Mouse (Mus musculus) heart, embryonic 10.5 days (tissue): ENCODE measurements around the gene Rbms3. TPM values are rescaled to one million over a fixed set of nuclear protein-coding genes. Genes with fewer than 3 reads are reported as not detected.
A peak's percentile ranks its signal among the peaks of the same experiment; 100 is the strongest.

Experiments used
- DNase-seq: peaks from one replicate; pipeline ENCODE4 v3.0.0-alpha.2; 2017; ENCODE audit warnings: low spot score
- H3K27ac ChIP-seq: fragments of 300-500 bp; sonication (generic); 2 replicates; pipeline ENCODE4 v1.5.1; 2016; ENCODE audit warnings: mild to moderate bottlenecking
- H3K27me3 ChIP-seq: fragments of 300-500 bp; sonication (generic); 2 replicates; pipeline ENCODE4 v1.6.1; 2016; ENCODE audit warnings: mild to moderate bottlenecking; ENCODE audit not compliant: poor library complexity, insufficient read depth, severe bottlenecking
- H3K36me3 ChIP-seq: fragments of 300-500 bp; sonication (generic); 2 replicates; pipeline ENCODE4 v1.6.1; 2016; ENCODE audit warnings: mild to moderate bottlenecking, moderate library complexity
- H3K4me1 ChIP-seq: fragments of 300-500 bp; sonication (generic); 2 replicates; pipeline ENCODE4 v1.6.1; 2016; ENCODE audit warnings: mild to moderate bottlenecking
- H3K4me3 ChIP-seq: fragments of 300-500 bp; sonication (generic); 2 replicates; pipeline ENCODE4 v1.5.1; 2016; ENCODE audit warnings: mild to moderate bottlenecking, moderate library complexity
- H3K9me3 ChIP-seq: fragments of 300-500 bp; sonication (generic); 2 replicates; pipeline ENCODE4 v1.6.1; 2016; ENCODE audit warnings: mild to moderate bottlenecking, moderate library complexity
- WGBS: fragments of 180-500 bp; shearing (Covaris S2); methylation state at CpG from one replicate; pipeline ENCODE4 v1.1.7; 2016; 5-methylcytosine and 5-hydroxymethylcytosine counted together
- polyA plus RNA-seq: library from polyadenylated mRNA; unstranded; fragments of >200 nt; fragmentation: Nextera tagmentation; extraction: Ambion mirVana; gene quantifications from 2 replicates; pipeline ENCODE4 v1.2.1, GENCODE M21; 2016

Rbms3 gene
- polyA plus RNA-seq, 1 experiment from 2014 or later: 37.5 TPM

- Histone ChIP-seq H3K27ac (no peak overlapping the region), H3K4me3 (no peak overlapping the region), H3K9me3 (no peaks in the 10 kb centered on the region), H3K36me3 (no peaks in the 10 kb centered on the region), H3K27me3 (no peaks in the 10 kb centered on the region), H3K4me1 (peaks cover 28% of the 10 kb centered on the region)
- WGBS: 77% methylated on average over 6 of the region's 6 CpGs
- peak; percentile 70 for DNase-seq
These were observed 607.6 kb downstream of the Rbms3 start for GRCm38 (mm10) chr9:117022086-117022485.

DNA sequence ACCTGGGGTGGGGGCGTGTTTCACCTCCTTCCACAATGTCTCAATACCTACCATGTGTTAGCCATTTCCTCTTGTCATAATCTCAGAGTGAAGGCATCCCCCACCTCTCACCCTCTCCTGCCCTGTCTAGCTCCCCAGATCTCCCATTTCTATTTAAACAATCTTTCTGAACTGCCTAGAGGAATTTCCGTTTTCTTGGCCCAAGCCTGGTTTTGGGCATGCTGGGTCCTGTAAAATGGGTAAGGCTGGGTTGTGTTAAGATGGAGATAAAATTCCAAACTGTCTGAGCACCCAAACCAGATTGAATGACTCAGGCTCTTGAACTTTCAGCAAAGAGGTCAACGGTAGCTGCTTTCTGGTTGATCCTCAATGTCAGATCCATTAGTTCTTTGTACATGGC, 608.2 kb downstream of the Rbms3 start:
- WGBS: 56% methylated on average over 3 of the region's 3 CpGs
- H3K27me3 ChIP-seq: no peaks in the 10 kb centered on the region
- DNase-seq: peak; percentile 61
- peaks cover 28% of the 10 kb centered on the region for H3K4me1 ChIP-seq
- H3K27ac ChIP-seq: no peak overlapping the region
- H3K36me3 ChIP-seq: no peaks in the 10 kb centered on the region
- H3K4me3 ChIP-seq: no peak overlapping the region
- no peaks in the 10 kb centered on the region for H3K9me3 ChIP-seq

DNA sequence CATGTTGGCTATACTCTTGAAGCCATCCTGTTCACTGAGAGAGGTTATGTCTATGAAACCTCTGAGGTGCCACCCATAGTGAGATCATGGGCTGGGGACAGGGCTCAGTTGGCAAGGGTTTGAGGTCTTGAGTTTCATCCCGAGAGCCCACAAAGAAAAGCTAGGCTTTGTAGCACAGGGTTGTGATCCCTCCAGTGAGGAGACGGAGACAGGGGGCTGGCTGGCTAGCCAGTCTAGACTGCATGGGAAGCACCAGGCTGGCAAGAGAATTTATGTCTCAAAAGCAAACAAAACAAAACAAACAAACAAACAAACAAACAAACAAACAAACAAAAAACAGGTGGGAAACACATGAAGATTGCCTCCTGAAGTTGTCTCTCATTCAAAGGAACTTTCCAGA, 609.5 kb downstream of the Rbms3 start:
- peaks cover 28% of the 10 kb centered on the region for H3K4me1 ChIP-seq
- WGBS: 95% methylated on average over 2 of the region's 2 CpGs
- H3K4me3 ChIP-seq: no peak overlapping the region
- peak; percentile 61 for DNase-seq
- no peaks in the 10 kb centered on the region for H3K27me3 ChIP-seq
- H3K36me3 ChIP-seq: no peaks in the 10 kb centered on the region
- no peak overlapping the region for H3K27ac ChIP-seq
- no peaks in the 10 kb centered on the region for H3K9me3 ChIP-seq

- H3K4me3 ChIP-seq: no peak overlapping the region
- no peaks in the 10 kb centered on the region for H3K36me3 ChIP-seq
- 40% methylated on average over 2 of the region's 2 CpGs for WGBS
- no peaks in the 10 kb centered on the region for H3K27me3 ChIP-seq
- peaks cover 28% of the 10 kb centered on the region for H3K4me1 ChIP-seq
- H3K9me3 ChIP-seq: no peaks in the 10 kb centered on the region
- peak overlapping the region; percentile 24; the same call in 1 of the 2 replicates for H3K27ac ChIP-seq
- peak; percentile 66 for DNase-seq
These were observed 611.0 kb downstream of the Rbms3 start for GRCm38 (mm10) chr9:117018741-117019163.

GRCm38 (mm10) chr9:117018301-117018700, 611.4 kb downstream of the Rbms3 start:
- H3K27me3 ChIP-seq: no peaks in the 10 kb centered on the region
- H3K4me3 ChIP-seq: no peak overlapping the region
- WGBS: 53% methylated on average over 12 of the region's 12 CpGs
- DNase-seq: peak; percentile 17
- H3K36me3 ChIP-seq: no peaks in the 10 kb centered on the region
- H3K9me3 ChIP-seq: no peaks in the 10 kb centered on the region
- peaks cover 28% of the 10 kb centered on the region for H3K4me1 ChIP-seq
- peak overlapping the region; percentile 24; the same call in 1 of the 2 replicates for H3K27ac ChIP-seq

- no peaks in the 10 kb centered on the region for H3K9me3 ChIP-seq
- WGBS: 77% methylated on average over 9 of the region's 9 CpGs
- no peaks in the 10 kb centered on the region for H3K27me3 ChIP-seq
- no peak overlapping the region for H3K27ac ChIP-seq
- H3K4me3 ChIP-seq: no peak overlapping the region
- peak; percentile 33 for DNase-seq
- H3K36me3 ChIP-seq: no peaks in the 10 kb centered on the region
- H3K4me1 ChIP-seq: peaks cover 19% of the 10 kb centered on the region
These were observed 613.0 kb downstream of the Rbms3 start for GRCm38 (mm10) chr9:117016605-117017319.

GRCm38 (mm10) chr9:117013386-117013785, 616.3 kb downstream of the Rbms3 start:
- 89% methylated on average over 3 of the region's 3 CpGs for WGBS
- Histone ChIP-seq H3K27ac (no peak overlapping the region), H3K4me1 (peaks cover 5% of the 10 kb centered on the region), H3K36me3 (no peaks in the 10 kb centered on the region), H3K9me3 (no peaks in the 10 kb centered on the region), H3K4me3 (no peak overlapping the region), H3K27me3 (no peaks in the 10 kb centered on the region)
- DNase-seq: peak; percentile 45

- no peaks in the 10 kb centered on the region for H3K4me1 ChIP-seq
- no peak overlapping the region for H3K27ac ChIP-seq
- peak; percentile 53 for DNase-seq
- no peak overlapping the region for H3K4me3 ChIP-seq
- no peaks in the 10 kb centered on the region for H3K27me3 ChIP-seq
- 86% methylated on average over 3 of the region's 3 CpGs for WGBS
- H3K9me3 ChIP-seq: no peaks in the 10 kb centered on the region
- no peaks in the 10 kb centered on the region for H3K36me3 ChIP-seq
These were observed 618.9 kb downstream of the Rbms3 start for GRCm38 (mm10) chr9:117010801-117011200.

- Histone ChIP-seq H3K27ac (no peak overlapping the region), H3K4me1 (no peaks in the 10 kb centered on the region), H3K4me3 (no peak overlapping the region), H3K9me3 (no peaks in the 10 kb centered on the region), H3K27me3 (no peaks in the 10 kb centered on the region), H3K36me3 (no peaks in the 10 kb centered on the region)
- DNase-seq: peak; percentile 20
- WGBS: 58% methylated on average over 1 of the region's 1 CpGs
These were observed 621.5 kb downstream of the Rbms3 start for GRCm38 (mm10) chr9:117008194-117008593.

GRCm38 (mm10) chr9:117002083-117002482, 627.6 kb downstream of the Rbms3 start:
- WGBS: 88% methylated on average over 2 of the region's 2 CpGs

GRCm38 (mm10) chr9:116999186-116999585, 630.5 kb downstream of the Rbms3 start:
- Histone ChIP-seq H3K4me1 (no peaks in the 10 kb centered on the region), H3K27ac (no peak overlapping the region), H3K9me3 (no peaks in the 10 kb centered on the region), H3K36me3 (no peaks in the 10 kb centered on the region), H3K27me3 (no peaks in the 10 kb centered on the region), H3K4me3 (no peak overlapping the region)
- 70% methylated on average over 6 of the region's 6 CpGs for WGBS
- peak; percentile 33 for DNase-seq

More at GRCm38 (mm10) chr9:117002083-117002482, 627.6 kb downstream of the Rbms3 start:
- H3K4me3 ChIP-seq: no peak overlapping the region
- no peaks in the 10 kb centered on the region for H3K27me3 ChIP-seq
- no peaks in the 10 kb centered on the region for H3K36me3 ChIP-seq
- DNase-seq: no peak
- H3K27ac ChIP-seq: no peak overlapping the region
- H3K4me1 ChIP-seq: no peaks in the 10 kb centered on the region
- H3K9me3 ChIP-seq: no peaks in the 10 kb centered on the region

DNA sequence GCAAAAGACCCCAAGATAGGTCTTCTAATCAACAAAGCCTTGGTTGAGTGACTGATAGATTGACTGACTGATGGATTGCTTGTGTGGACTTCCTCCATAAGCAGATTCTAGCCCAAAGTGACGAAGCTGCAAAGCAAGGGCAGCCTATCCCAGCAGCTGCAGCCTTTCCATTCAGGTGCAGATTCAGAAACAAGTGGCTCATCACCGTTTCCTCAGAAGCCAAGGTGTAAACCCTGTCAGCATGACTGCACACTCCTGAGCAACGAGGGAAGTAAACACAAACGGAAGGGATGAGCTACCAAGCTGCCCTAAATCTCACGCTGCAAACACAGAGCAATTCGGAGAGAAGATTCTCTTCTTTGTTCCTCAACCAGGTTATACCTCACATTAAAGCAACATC, 639.4 kb downstream of the Rbms3 start:
- H3K27me3 ChIP-seq: no peaks in the 10 kb centered on the region
- no peaks in the 10 kb centered on the region for H3K9me3 ChIP-seq
- H3K36me3 ChIP-seq: peaks cover 7% of the 10 kb centered on the region; the same call in 1 of the 2 replicates
- WGBS: 88% methylated on average over 6 of the region's 6 CpGs
- H3K4me1 ChIP-seq: no peaks in the 10 kb centered on the region
- no peak overlapping the region for H3K4me3 ChIP-seq
- no peak overlapping the region for H3K27ac ChIP-seq
- peak; percentile 61 for DNase-seq

DNA sequence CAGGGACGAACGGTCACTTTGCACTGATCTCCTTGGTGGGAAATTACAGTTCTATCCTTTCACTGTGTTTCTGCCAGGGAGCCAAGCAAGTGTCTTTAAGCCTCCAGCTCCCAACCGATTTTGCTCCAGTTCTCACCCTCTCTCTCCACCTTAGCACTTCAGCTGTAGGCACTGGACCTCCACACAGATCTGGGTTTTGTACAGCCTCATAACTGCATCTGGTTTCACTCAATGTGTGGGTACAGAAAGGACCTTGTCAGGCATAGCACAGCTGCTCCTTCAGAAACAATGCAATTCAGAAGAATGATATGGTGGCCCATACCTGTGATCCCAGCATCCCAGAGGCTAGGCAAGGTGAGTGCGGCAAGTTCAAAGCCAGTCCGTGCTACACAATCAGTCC, 648.9 kb downstream of the Rbms3 start:
- H3K4me1 ChIP-seq: 0 out of 2 replicates have a peak, but pooled peaks cover 3% of the 10 kb centered on the region
- H3K4me3 ChIP-seq: no peak overlapping the region
- peaks cover 6% of the 10 kb centered on the region; the same call in 1 of the 2 replicates for H3K36me3 ChIP-seq
- WGBS: 70% methylated on average over 5 of the region's 5 CpGs
- DNase-seq: peak; percentile 63
- H3K27me3 ChIP-seq: no peaks in the 10 kb centered on the region
- H3K27ac ChIP-seq: no peak overlapping the region
- no peaks in the 10 kb centered on the region for H3K9me3 ChIP-seq
